Mouse (Mus musculus): ENCODE measurements around the gene 4632433K11Rik.

GRCm38 (mm10) chr7:5052931-5053343, 19.0 kb downstream of the 4632433K11Rik start:
- TF ChIP-seq CTCF (conservative IDR thresholded peaks at IDR 0.05; ENCODE audit: low read length): no peak
- TF ChIP-seq POU5F1 (IDR thresholded peaks at IDR 0.05; ENCODE audit: borderline replicate concordance, low read length): no peak
- no peak for TF ChIP-seq NANOG (IDR thresholded peaks at IDR 0.05; ENCODE audit: borderline replicate concordance, low read length)

Measured in E14TG2a.4 (cell line).